Mouse (Mus musculus) MN1 (cell line): ENCODE measurements at regions not wholly inside any gene's neighbourhood (a gene's known extent, or its start where the extent isn't known, plus 50 kb on each side); places are given as distances from the start of the nearest gene placed in this dataset.

Experiments used
- DNase-seq: peaks from one replicate; pipeline ENCODE4 v3.0.0-alpha.2; 2016; ENCODE audit warnings: low spot score

DNA sequence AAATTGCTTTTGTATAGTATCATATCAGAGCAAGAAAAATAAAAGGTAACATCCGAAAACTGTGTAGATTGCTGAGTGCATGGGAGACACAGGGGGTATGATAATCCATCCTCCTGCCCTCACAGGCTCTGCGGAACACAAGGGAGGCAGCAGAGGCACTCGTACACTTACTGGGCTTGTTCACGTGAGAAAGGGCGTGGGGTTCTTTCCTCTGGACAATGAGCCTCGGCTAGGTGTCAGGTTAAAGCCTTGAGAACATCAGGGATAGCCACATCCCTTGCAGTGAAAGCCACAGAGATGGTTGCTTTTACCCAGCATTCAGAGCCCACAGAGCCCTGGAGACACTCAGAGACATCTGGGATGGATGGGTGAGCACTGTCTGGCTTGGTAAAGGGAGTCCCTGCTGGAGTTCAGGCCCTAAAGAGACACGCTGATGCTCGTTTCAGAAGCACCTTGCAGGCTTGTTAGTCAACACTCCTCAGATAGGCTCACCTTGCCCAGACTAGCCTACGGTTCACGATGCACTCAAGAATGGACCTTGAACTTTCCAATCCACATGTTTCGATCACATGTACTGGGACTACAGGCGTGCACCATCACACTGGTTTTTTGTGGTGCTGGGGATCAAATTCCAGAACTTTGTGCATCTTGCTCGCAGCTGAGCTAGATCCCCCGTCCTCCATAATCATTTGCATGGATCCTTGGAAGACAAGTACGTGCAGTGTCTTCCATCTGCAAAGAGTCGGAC is 83.5 kb upstream of the Spin1 start:
- no peak for DNase-seq

- DNase-seq = no peak
These were observed 82.9 kb upstream of the Spin1 start for GRCm38 (mm10) chr13:51017727-51018321.

DNA sequence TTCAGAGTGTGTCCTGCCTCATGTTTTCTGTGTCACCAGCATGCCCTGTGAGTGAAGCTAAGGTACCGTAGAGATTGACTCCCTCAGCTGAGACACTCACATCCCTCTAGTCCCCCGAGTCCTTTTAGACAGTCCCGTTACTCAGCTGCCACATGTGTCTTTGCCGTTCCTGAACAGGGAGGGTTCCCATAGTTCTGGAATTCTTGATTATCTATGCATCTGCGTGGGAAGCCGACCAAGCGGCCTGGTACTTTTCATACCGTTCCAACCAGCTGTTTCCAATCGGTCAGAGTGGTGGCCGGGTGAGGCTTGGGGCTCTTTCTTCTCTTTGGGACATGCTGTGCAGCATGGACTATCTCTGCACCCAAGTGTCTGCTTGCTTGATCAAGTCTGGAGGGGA is 82.3 kb upstream of the Spin1 start:
- no peak for DNase-seq

DNA sequence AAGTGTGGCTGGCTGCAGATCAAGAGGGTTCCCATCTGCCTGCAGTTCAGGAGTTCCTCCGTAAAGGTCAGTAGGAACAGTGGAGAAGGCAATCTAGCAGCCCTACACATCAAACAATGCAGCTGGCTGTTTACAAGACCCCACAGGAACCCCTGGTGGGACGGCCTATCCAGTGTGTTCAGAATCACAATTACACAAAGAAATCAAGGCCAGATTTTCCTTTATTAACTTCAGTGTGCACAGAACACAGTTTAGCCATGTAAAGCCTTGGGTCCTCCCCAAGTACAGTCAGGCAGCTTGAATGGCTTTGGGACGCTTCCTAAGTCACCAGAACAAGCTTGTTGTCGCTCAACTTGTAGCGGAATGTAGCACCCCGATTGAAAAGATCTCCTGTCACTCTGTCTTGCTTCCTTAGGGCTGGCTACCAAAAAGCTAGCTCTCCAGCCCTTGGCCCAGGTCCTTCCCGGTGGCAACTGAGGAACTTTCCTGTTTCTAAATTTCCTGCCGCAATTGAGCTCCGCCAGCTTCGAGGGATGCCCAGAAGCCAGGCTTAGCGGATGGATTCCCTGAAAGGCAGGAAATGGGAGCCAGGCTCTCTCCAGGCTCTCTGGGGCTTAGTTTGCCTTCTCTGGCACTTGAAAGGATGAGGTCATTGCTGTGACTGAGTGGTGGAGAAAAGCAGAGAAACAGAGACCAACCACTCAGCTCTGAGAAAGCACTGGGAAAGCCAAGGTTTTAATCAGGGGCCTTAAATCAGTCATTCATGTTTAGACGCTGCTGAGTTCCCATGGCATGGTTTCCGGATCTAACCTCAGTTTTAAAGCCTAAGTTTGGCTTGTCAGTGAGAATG is 78.1 kb upstream of the Spin1 start:
- peak; percentile 41 for DNase-seq

DNA sequence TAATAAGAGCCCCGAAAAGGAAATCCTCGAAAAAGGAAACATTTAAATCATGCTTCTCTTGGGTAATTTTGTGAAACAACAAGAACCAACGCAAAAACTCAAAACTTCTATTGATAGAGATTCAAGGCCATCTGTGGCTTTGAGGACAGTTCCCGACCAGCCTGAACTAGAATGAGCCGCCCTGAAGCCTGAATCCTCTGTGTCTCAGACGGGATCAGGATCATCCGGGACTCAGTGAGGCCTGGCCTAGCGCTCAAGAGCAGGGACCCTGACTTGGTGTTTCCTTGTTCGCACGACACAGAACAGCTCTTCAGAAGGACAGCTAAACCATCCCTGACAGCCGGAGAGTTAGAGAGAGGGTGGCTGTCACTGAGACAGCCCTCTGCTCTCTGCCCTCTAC is 77.4 kb upstream of the Spin1 start:
- no peak for DNase-seq

DNA sequence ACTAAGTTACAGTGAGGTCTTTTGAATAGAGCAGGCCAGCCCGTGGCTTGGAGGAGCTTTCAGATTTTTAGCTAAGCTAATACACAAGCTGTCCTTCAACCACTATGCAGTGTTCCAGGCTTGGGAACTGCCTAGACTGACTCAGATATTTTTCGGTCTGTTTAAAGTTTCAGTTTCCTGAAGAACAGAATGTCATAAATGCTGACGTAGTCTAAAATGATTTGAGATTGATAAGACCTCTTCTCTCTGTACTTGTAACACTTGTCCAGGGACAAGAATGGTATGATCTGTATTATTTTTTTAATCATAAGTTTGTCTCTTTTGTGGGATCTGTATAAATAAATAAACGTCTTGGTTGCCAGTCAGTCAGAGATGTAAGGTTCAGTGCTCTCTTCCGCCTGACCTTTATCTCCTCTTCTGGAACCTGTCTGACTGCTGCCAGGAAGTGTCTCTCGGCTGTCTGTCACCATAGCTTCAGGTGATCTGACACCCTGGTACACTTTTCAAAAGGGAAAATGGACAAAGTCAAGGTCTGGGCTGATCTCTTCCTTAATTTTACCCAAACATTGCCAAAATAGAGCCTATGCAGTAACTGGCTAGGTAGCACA is 74.3 kb upstream of the Spin1 start:
- DNase-seq = no peak

GRCm38 (mm10) chr13:51037850-51038450 is 62.7 kb upstream of the Spin1 start:
- DNase-seq = no peak

DNA sequence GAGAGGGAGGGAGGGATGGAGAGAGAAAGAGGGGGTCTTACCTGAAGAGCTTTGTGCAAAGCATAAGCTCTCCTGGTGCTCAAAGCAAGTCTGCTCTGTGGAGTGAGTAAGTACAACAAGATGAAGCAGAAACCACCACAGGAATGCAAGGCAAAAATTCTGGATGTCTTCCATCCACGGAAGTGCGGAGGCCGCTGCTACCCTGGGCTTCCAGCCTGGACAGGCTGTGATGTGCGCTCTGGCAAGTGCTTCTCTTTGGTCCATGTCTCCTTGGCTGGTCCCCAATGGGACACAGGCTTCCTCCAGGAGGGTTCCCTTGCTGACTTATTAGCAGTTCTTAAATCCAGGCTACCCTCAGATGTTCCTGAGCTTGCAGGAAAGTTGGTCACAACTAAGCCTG is 61.7 kb upstream of the Spin1 start:
- DNase-seq = no peak

GRCm38 (mm10) chr13:51041121-51041520 is 59.6 kb upstream of the Spin1 start:
- no peak for DNase-seq

GRCm38 (mm10) chr13:51042881-51043402 is 57.7 kb upstream of the Spin1 start:
- peak; percentile 80 for DNase-seq
